Mouse (Mus musculus): ENCODE results near the gene Cmtm6.
"Not testable (repeated sequence)": the region's sequence is repeated elsewhere in the genome, so short reads cannot be mapped to it uniquely, and the experiment has no call there.

- TF ChIP-seq GATA1, TAL1 (IDR thresholded peaks at IDR 0.05; ENCODE audit: low read length): not testable (repeated sequence)
Observed at GRCm38 (mm10) chr9:114695662-114696061, 35.3 kb upstream of the Cmtm6 start.

Measured in erythroblast, embryonic 14.5 days (primary cell).